Mouse (Mus musculus) CH12.LX (cell line): ENCODE results near the gene March10.

ENCODE experiments used
- CTCF ChIP-seq, 2 experiments: IDR thresholded peaks in 1 of 2; conservative IDR thresholded peaks in 1 of 2; 2 replicates each; pipeline ENCODE4 v1.5.1; 2011 to 2012; ENCODE audit warnings: low read depth in 2 of 2, low read length in 2 of 2, improper control_type of control experiment in 1 of 2, inconsistent platforms in 1 of 2, mild to moderate bottlenecking in 1 of 2, moderate library complexity in 1 of 2
- EP300 ChIP-seq: IDR thresholded peaks from 2 replicates; pipeline ENCODE4 v1.6.1; 2011; ENCODE audit warnings: low read length, improper control_type of control experiment
- ETS1 ChIP-seq: conservative IDR thresholded peaks from 2 replicates; pipeline ENCODE4 v1.6.1; 2012; ENCODE audit warnings: low read depth, mild to moderate bottlenecking, inconsistent platforms, low read length, improper control_type of control experiment, moderate library complexity
- HCFC1 ChIP-seq: IDR thresholded peaks from 2 replicates; pipeline ENCODE4 v1.6.1; 2012; ENCODE audit warnings: low read depth, mild to moderate bottlenecking, inconsistent platforms, low read length, improper control_type of control experiment
- MAX ChIP-seq: IDR thresholded peaks from 2 replicates; pipeline ENCODE4 v1.6.1; 2011; ENCODE audit warnings: low read length, improper control_type of control experiment
- POLR2A ChIP-seq: IDR thresholded peaks from 2 replicates; pipeline ENCODE4 v1.6.1; 2011; ENCODE audit warnings: low read depth, mild to moderate bottlenecking, improper control_type of control experiment, low read length
- SIN3A ChIP-seq: IDR thresholded peaks from 2 replicates; pipeline ENCODE4 v1.6.1; 2012; ENCODE audit warnings: low read length, improper control_type of control experiment, inconsistent platforms
- SMC3 ChIP-seq: IDR thresholded peaks from 2 replicates; pipeline ENCODE4 v1.6.1; 2011; ENCODE audit warnings: low read depth, low read length, improper control_type of control experiment
- ZMIZ1 ChIP-seq: IDR thresholded peaks from 2 replicates; pipeline ENCODE4 v1.6.1; 2012; ENCODE audit warnings: low read depth, mild to moderate bottlenecking, inconsistent platforms, low read length, improper control_type of control experiment

DNA sequence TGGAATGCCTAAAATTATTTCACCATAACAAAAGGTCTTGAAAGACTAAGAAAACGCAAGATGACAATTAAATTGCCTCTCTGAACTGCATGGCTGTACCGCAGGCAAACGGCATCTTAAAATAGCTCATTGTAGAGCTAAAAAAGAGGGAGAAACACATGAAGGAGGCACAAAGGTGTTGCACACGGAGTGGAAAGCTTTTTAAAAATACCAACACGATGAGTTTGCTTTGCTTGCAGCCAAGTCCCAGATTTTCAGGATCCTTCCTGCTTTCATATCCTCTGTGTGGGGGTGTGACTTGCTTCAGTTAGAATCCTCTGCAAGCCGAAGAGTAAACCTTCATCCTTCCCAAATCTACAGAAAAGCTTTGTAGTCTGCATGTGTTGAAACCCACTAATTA lies 41.0 kb upstream of the March10 start:
- no peak for TF ChIP-seq SMC3
- no peak for TF ChIP-seq ETS1
- TF ChIP-seq HCFC1: no peak
- no peak for TF ChIP-seq POLR2A
- no peak for TF ChIP-seq EP300
- no peak for TF ChIP-seq ZMIZ1
- TF ChIP-seq CTCF (conservative IDR thresholded peaks at IDR 0.05 in 1 of 2, IDR thresholded peaks at IDR 0.05 in 1 of 2; ENCODE audit: low read depth in 2 of 2, low read length in 2 of 2): no peak
- no peak for TF ChIP-seq SIN3A
- no peak for TF ChIP-seq MAX
